Mouse (Mus musculus) adrenal gland, adult 8-10 months (tissue): ENCODE measurements at regions not wholly inside any gene's neighbourhood (a gene's known extent, or its start where the extent isn't known, plus 50 kb on each side); places are given as distances from the start of the nearest gene placed in this dataset.
A peak's percentile ranks its signal among the peaks of the same experiment; 100 is the strongest.

Experiments
- DNase-seq: peaks from one replicate; pipeline ENCODE4 v3.0.0; 2022

GRCm38 (mm10) chr7:128834894-128835293 is 90.2 kb downstream of the Sec23ip start:
- no peak for DNase-seq

- no peak for DNase-seq
Measured at GRCm38 (mm10) chr7:128836435-128836834, 91.7 kb downstream of the Sec23ip start.

- no peak for DNase-seq
Measured at GRCm38 (mm10) chr7:128842561-128842960, 97.8 kb downstream of the Sec23ip start.

GRCm38 (mm10) chr7:128843576-128843975 is 98.8 kb downstream of the Sec23ip start:
- DNase-seq, result no peak

GRCm38 (mm10) chr7:128849261-128849660 is 104.5 kb downstream of the Sec23ip start:
- DNase-seq, result no peak

- DNase-seq, result no peak
Measured at GRCm38 (mm10) chr7:128854193-128854592, 109.5 kb downstream of the Sec23ip start.

GRCm38 (mm10) chr7:128854690-128855343 is 110.1 kb downstream of the Sec23ip start:
- no peak for DNase-seq

- DNase-seq, result peak; percentile 18
Measured at GRCm38 (mm10) chr7:128860141-128860540, 115.4 kb downstream of the Sec23ip start.

- peak; percentile 15 for DNase-seq
Measured at GRCm38 (mm10) chr7:128860709-128861108, 116.0 kb downstream of the Sec23ip start.

GRCm38 (mm10) chr7:128861376-128861775 is 116.6 kb downstream of the Sec23ip start:
- DNase-seq, result no peak

- no peak for DNase-seq
Measured at GRCm38 (mm10) chr7:128868799-128869198, 124.1 kb downstream of the Sec23ip start.

GRCm38 (mm10) chr7:128884015-128884414 is 139.3 kb downstream of the Sec23ip start:
- DNase-seq, result no peak

- no peak for DNase-seq
Measured at GRCm38 (mm10) chr7:128885551-128885950, 140.8 kb downstream of the Sec23ip start.

GRCm38 (mm10) chr7:128910134-128910533 is 165.4 kb downstream of the Sec23ip start:
- DNase-seq, result no peak

- no peak for DNase-seq
Measured at GRCm38 (mm10) chr7:128937976-128938730, 193.4 kb downstream of the Sec23ip start.

- no peak for DNase-seq
Measured at GRCm38 (mm10) chr7:128960575-128960974, 215.8 kb downstream of the Sec23ip start.

- no peak for DNase-seq
Measured at GRCm38 (mm10) chr7:128979904-128980303, 235.2 kb downstream of the Sec23ip start.

- no peak for DNase-seq
Measured at GRCm38 (mm10) chr7:128980827-128981226, 236.1 kb downstream of the Sec23ip start.

GRCm38 (mm10) chr7:128998759-128999158 is 254.0 kb downstream of the Sec23ip start:
- no peak for DNase-seq

GRCm38 (mm10) chr7:129002419-129002818 is 254.4 kb upstream of the Plpp4 start:
- DNase-seq, result peak; percentile 1

GRCm38 (mm10) chr7:129003150-129003549 is 253.7 kb upstream of the Plpp4 start:
- DNase-seq, result no peak

- no peak for DNase-seq
Measured at GRCm38 (mm10) chr7:129016353-129016752, 240.5 kb upstream of the Plpp4 start.

- no peak for DNase-seq
Measured at GRCm38 (mm10) chr7:129027116-129027515, 229.7 kb upstream of the Plpp4 start.

GRCm38 (mm10) chr7:129048023-129048422 is 208.8 kb upstream of the Plpp4 start:
- peak; percentile 34 for DNase-seq
